Mouse (Mus musculus) testis, postnatal 10 days (tissue): ENCODE data around the gene Pkd2l1.

Source experiments
- DNase-seq: peaks from one replicate; pipeline ENCODE4 v3.0.0; 2021; ENCODE audit warnings: low spot score

The Pkd2l1 gene

DNA sequence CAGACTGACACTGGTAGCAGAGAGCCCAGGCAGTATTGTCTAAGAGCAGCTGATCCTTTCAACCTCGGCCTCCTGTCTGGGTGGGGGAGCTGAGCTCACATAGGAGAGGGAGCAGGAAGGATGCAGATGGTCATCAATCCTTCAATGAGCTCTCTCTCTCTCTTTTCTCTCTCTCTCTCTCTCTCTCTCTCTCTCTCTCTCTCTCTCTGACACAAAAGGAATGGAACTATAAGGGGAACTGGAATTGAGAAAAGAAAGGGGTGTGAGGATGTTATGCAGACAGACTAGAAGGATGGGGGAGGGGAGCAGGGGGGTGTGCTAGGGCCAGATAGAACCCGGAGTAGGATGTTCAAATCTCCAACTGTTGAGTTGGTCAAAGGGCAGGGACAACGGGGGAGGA lies at the start of gene Pkd2l1:
TSS of gene Pkd2l1 (minus strand) at position 101 of the 400 bp plus-strand sequence.
- DNase-seq, result no peak

DNA sequence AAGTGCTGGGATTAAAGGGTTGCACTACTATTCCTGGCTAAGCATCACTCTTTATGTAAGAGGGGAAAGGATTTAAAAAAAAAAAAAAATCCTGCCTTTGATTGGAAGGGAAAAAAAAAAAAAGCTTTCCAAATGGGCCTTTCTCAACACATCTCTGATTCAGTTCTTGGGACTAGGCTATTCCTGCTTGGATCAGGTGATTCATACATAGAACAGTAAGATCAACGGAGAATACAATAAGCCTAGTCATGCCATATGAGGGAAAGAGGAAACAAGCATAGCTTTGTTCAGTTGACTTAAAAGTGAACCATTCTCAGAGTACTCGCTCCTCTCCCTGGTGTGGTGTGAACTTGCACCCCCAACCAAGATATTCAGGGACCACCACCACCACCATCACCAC lies 46.7 kb upstream of the Pkd2l1 start:
- DNase-seq, result no peak

DNA sequence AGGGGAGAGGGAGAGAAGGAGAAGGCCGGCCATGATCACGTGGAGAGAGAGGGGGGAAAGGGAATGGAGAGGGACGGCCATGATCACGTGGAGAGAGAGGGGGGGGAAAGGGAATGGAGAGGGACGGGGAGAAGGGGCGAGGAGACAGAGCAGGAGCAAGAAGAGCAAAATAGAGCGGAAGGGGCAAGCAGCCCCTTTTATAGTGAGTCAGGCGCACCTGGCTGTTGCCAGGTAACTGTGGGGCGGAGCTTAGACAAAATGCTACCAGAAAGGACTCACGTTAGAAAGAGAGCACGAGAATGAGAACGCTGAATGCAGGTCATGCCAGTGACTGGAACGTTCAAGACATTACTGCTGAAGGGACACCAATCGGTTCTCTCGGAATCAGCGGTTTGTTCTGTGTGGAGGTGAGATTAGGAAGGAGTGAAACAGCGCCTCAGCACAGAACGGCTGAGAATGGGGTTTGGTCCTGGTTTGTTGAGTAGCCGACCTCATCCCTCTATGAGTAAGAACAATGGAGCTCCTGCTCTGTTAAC lies 45.3 kb upstream of the Pkd2l1 start:
- DNase-seq, result no peak

DNA sequence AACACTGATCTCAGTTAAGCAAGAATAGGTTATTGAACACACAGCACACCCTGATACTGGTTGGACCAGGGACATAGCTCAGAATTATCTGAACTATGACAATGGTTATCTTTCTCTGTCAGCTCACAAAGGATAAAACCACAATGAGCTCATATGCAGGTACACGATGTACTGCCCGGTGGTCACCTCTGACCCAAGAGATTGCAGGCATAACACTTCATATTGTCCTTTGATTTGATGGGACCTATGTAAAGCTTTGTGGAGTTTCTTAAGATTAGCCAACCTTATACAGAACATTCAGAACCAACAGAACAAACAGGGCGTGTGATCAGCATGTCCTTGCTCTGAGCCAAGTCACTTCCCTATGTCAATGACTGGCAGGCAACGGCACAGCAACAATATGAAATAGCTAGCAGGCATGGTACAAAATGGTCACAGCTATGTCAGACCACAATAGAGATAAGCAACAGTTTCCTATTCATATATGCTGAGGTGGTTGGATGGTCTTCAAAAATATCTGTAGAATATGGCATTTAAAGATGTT lies 39.4 kb upstream of the Pkd2l1 start:
- DNase-seq, result no peak

- no peak for DNase-seq
These were observed 38.0 kb upstream of the Pkd2l1 start for GRCm38 (mm10) chr19:44230212-44230611.

DNA sequence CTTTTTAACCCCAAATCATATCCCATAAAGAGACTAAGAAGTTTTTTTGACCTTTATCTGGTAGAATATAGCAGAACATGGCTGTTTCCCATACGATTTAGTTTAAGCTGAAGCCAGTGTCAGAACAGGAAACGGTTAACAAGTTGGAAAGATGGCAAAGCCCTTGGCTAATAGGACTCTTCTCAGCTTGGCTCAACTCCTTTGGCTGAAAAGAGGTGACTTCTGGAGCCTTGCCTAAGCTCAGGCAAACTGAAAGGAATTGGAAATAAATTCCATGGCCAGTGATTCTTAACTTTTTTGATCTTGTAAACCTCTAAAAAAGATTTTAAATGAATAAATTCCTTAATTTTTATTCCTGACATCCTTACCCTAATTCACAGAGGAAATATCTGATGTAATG lies 37.5 kb upstream of the Pkd2l1 start:
- DNase-seq, result no peak

GRCm38 (mm10) chr19:44225728-44226127 lies 33.5 kb upstream of the Pkd2l1 start:
- DNase-seq, result no peak

GRCm38 (mm10) chr19:44217958-44218525 lies 25.8 kb upstream of the Pkd2l1 start:
- DNase-seq, result no peak

DNA sequence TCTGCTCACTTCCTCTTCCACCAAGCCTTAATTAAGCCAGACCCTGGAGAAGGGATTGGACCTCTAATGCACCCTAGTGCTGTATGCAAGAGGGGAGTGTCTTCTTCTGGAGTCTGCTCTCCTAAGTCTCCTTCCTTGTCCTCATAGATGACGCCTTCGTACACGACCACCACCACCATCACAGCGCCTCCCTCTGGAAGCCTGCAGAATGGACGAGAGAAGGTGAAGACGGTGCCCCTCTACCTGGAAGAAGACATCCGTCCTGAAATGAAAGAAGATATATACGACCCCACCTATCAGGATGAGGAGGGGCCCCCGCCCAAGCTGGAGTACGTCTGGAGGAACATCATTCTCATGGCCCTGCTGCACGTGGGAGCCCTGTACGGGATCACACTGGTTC lies 23.0 kb upstream of the Pkd2l1 start:
- DNase-seq, result no peak

- no peak for DNase-seq
These were observed 14.8 kb upstream of the Pkd2l1 start for GRCm38 (mm10) chr19:44207079-44207478.

- no peak for DNase-seq
These were observed 10.8 kb upstream of the Pkd2l1 start, which contains the start of gene Scd3 for GRCm38 (mm10) chr19:44203015-44203564. Gene Scd3, plus strand, starts transcription at chr19:44203269.

GRCm38 (mm10) chr19:44198964-44199363 lies 6.7 kb upstream of the Pkd2l1 start:
- DNase-seq, result no peak

DNA sequence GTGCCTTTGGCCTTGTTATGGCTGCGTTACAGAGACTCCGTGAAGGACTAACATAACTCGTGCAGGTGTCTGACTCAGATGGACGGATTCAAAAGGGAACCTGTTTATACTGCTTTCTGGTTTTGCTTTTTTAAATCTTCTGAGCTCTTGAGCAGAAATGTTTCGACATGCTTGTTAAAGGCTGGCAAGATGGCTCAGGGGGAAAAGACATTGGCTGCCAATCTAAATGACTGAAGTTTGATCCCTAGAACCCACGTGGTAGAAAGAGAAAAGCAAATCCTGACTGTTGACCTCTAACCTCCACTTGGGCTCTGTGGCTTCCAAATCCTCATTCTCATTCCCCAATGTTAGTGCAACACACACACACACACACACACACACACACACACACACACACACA lies 6.3 kb upstream of the Pkd2l1 start:
- DNase-seq, result no peak

DNA sequence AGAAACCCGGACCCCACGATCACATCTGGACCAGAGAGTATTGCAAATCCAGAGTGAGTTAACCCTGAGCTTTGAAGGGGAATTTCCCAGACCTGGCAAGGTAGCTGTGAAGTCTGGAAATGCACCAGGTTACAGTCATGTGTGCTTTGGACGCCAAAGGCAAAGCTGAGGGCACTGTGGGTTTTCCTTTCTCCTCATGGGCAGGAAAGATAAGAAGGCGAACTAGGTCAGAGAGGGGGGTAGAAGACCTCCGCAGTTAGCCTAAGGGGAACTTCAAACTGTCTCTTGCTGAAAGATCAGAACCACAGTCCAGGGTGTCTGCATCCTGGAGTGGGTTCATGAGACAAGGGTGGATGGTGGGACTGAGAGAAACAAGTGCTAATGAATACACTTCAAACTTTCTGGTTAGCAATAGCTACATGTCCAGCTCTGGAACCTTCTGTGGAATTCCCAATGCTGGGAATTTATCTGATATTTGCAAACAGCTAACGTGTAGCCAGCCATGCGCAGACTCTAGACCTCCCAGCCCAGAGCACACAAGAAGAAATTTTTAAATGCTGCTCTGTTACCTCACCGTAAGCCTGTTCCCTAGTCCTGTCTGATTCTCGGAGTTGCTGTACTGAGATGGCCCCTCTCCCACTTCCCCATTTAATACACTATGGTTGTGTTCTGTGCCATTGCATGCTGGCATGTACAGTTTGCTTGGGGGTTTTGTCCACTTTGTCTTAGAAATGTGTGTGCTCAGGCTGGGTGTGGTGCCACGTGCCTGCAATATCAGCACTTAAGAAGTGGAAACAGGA lies 5.0 kb upstream of the Pkd2l1 start:
- no peak for DNase-seq

- peak; percentile 85 for DNase-seq
These were observed 2.9 kb upstream of the Pkd2l1 start for GRCm38 (mm10) chr19:44195138-44195537.

DNA sequence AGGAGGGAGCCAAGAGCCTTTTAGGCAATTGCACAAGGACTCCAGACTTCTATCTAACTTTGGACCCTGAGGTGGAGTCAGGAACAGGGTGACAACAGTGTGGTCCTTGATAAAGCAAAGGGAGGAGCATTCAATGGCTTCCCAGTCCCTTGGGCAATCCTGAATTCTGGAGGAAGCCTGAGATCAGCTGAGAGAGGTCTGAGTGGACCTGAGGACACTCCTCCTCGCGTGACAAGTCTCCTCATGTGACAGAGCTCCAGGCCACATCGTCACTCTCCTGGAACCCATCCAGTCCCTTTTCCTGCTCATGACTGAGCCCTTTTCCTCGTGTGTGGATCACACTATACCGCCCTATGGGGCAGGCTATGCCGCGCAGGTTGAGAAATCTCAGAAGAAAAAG lies 1.7 kb upstream of the Pkd2l1 start:
- no peak for DNase-seq

DNA sequence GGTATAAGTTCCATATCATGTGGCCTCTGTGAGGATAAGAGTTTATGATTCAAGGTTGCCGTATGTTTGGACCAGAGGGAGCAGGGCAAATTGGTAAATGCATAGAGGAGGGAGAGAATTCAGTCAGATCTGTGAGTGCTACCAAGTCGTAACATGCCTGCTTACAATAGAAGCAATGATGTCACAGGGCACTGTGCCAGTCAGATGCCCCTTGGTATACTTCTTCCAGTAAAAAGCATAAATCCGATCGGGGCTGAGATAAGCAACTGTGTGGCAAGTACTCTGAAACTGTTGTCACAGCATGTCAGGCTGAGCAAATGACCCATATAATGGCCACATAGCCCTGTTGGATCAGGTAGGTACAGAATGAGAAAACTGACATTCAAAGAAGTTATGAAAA lies 3.2 kb downstream of the Pkd2l1 start:
- no peak for DNase-seq

- no peak for DNase-seq
These were observed 8.3 kb downstream of the Pkd2l1 start for GRCm38 (mm10) chr19:44183968-44184367.

- DNase-seq, result no peak
These were observed 11.7 kb downstream of the Pkd2l1 start for GRCm38 (mm10) chr19:44180502-44180901.

DNA sequence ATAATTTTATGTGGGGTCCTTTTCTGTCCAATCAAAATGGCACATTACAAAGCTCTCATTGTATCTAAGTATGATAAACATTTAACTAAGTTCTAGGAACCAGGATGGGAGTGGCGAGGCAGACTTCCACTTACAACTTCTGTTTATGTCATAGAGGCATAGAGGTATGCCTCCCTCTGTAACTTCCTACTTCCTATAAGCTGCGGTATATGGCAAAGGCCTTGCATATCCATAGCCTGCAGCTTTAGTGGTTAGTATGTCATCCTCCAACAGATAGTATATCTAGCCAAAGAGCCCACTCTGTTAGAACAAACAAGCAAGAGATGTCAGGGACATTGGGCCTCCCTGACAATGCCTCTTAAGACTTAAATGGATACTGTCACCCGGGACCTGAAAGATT lies 15.5 kb downstream of the Pkd2l1 start:
- DNase-seq, result no peak

DNA sequence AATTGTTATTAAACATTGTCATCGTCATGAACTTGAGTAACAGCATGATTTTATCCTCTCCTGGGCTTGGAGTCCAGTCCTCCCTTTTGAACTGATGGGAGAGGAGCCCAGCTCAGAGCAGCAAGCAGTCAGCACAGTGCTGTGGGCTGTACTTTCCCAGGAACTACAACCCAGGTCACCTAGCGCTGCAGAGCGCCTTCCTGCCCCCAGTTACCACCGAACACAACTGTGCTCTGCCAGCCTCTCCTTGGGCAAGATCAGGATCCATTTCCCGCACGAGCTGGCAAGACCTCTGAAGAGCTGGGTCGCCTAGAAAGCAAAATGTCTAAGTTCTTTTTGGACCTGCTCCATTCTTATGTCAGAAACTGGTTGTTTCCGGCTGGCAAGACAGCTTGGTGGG lies 17.4 kb downstream of the Pkd2l1 start:
- no peak for DNase-seq

DNA sequence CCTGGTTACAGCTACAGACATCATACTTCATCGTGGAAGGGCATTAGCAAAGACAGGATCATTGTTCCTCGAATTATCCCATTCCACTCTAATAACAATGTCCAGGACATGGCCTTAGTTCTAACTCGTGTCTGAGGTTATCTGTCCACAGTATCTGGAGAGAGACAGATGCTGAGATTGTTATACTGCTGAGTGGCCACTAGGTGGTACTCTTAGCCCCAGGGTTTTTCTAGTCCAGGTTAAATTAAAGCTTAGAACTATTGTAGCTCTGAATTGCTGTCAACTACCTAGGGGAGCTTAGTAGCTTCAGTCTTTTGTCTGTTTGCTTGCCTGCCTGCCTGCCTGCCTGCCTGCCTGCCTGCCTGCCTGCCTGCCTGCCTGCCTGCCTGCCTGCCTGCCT lies 30.7 kb downstream of the Pkd2l1 start:
- no peak for DNase-seq

- no peak for DNase-seq
These were observed 32.9 kb downstream of the Pkd2l1 start for GRCm38 (mm10) chr19:44159386-44159785.
